Mouse (Mus musculus) thymus, postnatal 0 days (tissue): Measurements from ENCODE around the gene Cmtm6. TPM values are rescaled to one million over a fixed set of nuclear protein-coding genes. Genes with fewer than 3 reads are reported as not detected.

Experiments
- DNase-seq: peaks from one replicate; pipeline ENCODE4 v3.0.0-alpha.2; 2015; ENCODE audit warnings: low spot score
- polyA plus RNA-seq: library from polyadenylated mRNA; unstranded; fragments of >200 nt; fragmentation: Nextera tagmentation; extraction: Ambion mirVana; gene quantifications from 2 replicates; pipeline ENCODE4 v1.2.1, GENCODE M21; 2015

The Cmtm6 gene
- polyA plus RNA-seq, 1 experiment from 2014 or later, result 93.4 TPM

DNA sequence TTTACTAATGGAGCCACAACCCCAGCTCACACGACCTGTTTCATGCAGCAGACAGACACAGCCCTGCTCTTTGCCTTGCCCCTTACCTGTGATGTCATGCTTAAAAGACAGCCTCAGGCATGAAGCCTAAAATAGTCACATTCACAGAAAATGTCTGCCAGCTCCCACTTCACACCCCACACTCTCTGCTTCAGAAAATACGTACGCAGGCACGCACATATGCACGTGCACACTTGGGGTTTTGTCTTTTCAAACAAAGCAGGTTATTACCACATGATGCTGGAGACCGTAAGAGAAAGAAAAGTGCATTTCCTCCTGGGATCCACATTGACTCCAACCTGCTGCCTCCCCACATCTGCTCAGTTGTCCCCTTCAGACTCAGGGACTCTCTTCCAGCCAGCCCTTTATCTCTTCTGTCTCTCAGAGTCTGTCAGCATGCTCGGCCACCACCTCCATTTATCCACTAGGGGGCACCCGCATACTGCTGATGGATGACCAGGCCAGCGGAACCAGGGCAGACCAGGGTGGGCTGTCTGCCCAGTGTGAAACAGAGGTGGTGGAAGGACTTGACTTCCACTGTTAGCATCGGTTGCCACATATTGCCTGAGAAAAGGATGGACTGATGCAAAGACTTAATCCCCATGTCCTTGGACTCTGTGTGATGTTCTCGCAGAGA is 66.6 kb downstream of the Cmtm6 start:
- DNase-seq, result peak; percentile 73

DNA sequence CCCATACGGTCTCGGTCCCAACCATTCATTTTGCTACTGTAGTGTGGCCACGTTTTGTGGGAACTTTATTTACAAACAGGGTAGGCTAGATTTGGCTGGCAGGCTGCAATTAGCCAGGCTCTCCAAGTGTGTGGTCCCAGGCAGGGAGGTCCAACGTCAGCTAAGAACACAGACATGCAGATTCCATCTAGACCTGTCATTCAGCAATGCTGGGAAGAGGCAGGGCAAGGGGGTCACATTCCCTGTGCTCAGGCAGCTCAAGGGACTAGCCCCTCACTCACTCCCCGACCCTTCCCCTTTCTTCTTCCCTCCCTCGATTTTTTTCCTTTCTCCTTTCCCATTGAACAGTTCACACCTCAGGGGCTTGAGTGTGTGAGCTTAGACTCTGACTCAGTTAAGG is 67.9 kb downstream of the Cmtm6 start:
- no peak for DNase-seq

Other genes starting within 250 kb of the Cmtm6 start
- gene Ccr4, start 226.2 kb upstream of the Cmtm6 start, polyA plus RNA-seq, result 20.7 and 21.9 TPM in 2 replicates
- gene C130032M10Rik, start 215.4 kb upstream of the Cmtm6 start, polyA plus RNA-seq, result not detected in 2 replicates
- 0.01 and 0.03 TPM in 2 replicates for gene Trim71, start 166.7 kb upstream of the Cmtm6 start, polyA plus RNA-seq
- gene Cnot10, start 90.9 kb upstream of the Cmtm6 start, polyA plus RNA-seq, result 61.8 and 64.1 TPM in 2 replicates
- 43.0 and 51.4 TPM in 2 replicates for gene Dync1li1, start 42.3 kb upstream of the Cmtm6 start, polyA plus RNA-seq
- 299 and 301 TPM in 2 replicates for gene Cmtm7, start 50.7 kb downstream of the Cmtm6 start, polyA plus RNA-seq
- 10.5 and 10.6 TPM in 2 replicates for gene Cmtm8, start 113.0 kb downstream of the Cmtm6 start, polyA plus RNA-seq
- 14.5 and 16.4 TPM in 2 replicates for gene Gpd1l, start 202.9 kb downstream of the Cmtm6 start, polyA plus RNA-seq
- 20.2 and 21.7 TPM in 2 replicates for gene Osbpl10, start 247.5 kb downstream of the Cmtm6 start, polyA plus RNA-seq